Mouse (Mus musculus) left cerebral cortex, adult 11 months (tissue): ENCODE data around the gene Tcp11l2.
A peak's percentile ranks its signal among the peaks of the same experiment; 100 is the strongest.

Experiments used
- DNase-seq: peaks from one replicate; pipeline ENCODE4 v3.0.0; 2022; ENCODE audit warnings: low spot score

The Tcp11l2 gene

DNA sequence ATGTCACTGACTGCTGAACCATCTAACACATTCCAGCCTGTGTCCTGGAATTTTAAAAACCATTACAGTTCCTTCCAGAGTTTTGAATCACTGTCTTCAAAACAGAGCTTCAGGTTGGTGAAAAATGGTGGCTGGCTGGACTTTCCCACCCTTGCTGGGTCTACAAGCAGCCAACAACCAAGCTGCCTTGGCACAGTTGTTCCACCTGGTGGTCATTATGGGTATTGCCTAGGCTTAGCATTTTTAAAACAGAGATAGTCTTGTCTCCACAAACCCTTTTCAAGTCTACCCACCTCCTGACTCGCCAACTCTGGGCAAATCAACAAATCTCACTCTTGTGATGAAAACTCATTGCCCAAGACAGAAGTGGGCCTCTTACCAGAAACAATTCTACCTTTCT lies 17.9 kb upstream of the Tcp11l2 start:
- DNase-seq: no peak

DNA sequence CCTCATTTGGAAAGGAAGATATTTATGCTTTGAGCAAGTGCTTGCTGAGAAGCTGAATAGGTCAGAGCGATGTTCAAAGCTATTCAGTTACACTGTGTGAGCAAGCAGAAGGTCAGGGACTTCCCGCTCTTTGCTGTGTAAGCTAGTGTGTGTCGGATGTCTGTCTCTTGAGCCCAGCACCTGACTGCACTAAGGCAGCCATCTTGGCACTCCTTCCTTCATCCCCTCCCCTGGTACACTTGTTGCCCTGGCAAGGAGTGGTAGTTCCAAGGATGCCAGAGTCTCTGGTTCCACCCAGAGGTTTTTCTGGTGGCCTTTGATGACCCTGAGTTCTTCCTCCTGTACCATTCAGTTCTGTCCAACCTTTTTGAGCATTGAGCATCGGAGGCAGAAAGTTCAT lies 16.4 kb upstream of the Tcp11l2 start:
- no peak for DNase-seq

GRCm38 (mm10) chr10:84562121-84562520 lies 14.3 kb upstream of the Tcp11l2 start:
- no peak for DNase-seq

DNA sequence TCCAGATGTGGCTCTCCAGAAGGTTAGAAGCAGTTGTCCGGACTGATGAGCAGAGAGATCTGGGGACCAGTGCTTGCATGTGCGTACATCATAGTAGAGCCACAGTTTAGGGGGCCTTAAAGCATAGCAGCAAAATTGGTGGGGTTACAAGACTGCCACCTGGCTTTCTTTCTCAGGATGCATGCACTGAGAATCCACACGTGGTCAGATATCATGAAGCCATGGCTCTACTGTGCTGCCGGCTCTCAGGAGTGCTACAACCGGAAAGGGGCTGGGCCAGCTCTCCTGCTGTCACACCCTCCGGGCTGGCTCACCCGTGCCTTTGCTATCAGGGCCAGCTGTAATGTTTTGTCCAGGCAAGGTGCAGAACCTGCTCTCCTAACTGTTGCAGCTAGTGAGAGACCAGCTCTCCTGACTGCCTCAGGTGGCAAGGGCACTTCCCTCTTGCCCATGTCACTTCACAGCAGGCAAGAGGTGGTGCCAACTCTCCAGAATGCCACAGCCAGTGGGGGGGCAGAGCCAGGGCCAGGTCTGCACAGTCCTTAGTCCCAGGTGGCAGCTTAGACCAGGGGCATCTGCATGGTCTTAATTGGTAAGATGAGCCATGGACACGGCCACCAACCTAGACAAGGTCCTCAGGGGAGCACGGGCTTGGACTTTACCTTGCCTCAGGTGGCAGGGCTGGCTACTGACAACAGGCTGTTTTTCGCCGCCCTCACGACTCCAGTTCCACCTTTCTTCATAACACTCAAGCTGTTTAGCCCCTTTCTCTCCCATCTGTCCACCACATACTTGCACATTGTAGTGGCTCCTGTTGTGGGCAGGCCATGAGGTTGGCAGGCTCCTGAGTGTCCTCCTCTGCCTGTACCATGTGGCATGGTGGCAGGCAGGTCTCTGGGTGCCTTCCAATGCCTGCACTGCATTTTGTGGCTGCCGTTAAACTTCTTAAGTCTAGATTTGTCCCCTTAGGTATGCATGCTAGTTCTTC lies 13.6 kb upstream of the Tcp11l2 start:
- DNase-seq: no peak

GRCm38 (mm10) chr10:84564427-84564826 lies 12.0 kb upstream of the Tcp11l2 start:
- no peak for DNase-seq

DNA sequence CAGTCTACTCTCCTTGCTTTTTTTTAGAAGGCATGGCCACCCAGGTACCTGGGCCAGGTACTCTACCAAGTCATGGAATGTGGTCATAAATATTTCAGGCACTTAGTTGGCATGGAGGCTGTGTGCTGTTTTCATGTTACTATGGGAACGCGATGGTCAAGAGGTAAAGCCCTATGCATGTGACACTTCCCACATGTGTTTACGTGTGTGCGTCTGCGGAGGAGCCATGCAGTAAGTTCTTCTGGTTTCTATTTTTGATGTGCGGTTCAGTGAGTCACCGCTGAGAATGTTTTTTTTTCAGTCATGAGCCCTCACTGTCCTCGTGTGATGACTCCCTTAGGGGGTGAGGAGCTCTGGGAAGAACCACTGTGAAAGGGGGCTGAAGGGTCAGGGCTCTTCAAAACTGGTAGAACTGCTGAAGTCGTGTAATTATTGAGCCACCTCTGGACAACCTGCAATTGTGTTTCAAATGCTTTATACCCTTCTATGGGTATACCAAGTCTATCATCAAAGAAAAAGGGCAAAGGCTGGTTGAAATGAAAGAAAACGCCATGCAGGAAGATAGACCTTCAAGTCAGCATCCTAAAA lies 5.3 kb upstream of the Tcp11l2 start:
- DNase-seq: no peak

- DNase-seq: no peak
Observed at GRCm38 (mm10) chr10:84573671-84574420, 2.6 kb upstream of the Tcp11l2 start.

GRCm38 (mm10) chr10:84576029-84576394 lies 414 bp upstream of the Tcp11l2 start:
- DNase-seq: no peak

DNA sequence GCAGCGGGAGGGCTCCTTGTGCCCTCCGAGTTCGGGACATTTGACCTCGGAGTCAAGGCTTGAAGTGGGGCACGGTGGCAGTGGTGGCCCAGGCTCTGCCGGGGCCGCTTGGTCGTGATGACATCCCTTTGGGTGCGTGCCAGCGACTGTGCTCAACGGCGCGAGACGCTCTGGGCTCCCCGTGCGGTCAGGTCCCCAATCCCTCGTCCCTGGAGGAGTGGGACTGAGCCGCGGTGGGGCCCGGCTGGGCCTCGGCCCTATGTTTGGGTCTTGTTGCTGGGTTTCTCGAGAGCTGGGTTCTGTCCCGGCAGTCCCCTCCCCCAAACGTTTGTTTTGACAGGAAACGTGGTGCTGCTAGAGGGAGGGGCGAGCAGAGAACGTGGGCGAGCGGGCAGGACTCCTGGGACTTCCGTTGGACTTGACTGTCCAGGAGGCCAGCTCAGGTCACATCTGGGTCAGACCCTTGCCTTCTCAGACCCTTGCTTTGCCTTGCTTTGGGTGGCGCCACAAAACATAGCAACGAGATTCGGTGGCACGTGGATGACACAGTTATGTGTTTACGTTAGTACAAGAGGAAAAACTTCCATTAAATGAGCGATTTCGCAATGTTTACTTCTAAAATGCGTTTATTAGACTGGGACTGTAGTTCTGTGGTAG lies 773 bp downstream of the Tcp11l2 start:
- peak; percentile 57 for DNase-seq

- DNase-seq: no peak
Observed at GRCm38 (mm10) chr10:84578738-84579137, 2.3 kb downstream of the Tcp11l2 start.

DNA sequence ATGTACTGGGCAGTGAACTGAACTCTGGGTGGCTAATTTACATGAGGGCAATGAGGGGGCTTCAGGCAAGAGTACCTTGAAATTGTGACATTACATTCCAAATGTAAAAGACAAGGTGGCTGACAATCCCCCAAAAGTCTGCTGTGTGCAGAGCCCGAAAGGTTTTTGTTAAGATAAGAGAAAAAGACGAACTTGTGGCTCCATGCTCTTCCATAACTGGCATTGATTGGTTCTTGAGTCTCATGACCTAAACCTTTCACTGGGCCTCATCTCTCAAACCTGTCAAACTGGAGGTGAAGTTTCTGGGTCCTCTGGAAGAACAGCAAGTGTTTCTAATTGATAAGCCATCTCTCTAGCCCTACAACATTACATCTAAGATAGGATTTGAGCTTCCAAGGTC lies 3.1 kb downstream of the Tcp11l2 start:
- no peak for DNase-seq

DNA sequence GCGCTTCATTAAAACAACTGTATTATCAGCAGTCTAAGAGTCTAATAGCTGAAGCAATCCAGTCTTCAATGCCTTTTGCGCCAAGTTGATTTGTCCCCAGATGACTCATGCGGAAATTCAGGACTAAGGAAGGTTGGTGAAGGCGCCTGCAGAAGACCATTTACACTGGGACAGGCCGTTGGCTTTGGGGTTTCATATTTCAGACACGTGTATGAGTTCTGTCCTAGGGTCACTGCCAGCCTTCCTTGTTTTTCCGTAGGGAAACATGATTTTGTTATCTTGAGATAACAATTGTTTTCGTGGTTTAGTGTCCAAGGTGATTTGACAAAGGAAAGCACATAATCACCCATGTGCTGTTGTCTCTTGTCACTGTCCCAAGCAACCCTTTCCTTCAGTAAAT lies 4.8 kb downstream of the Tcp11l2 start:
- DNase-seq: no peak

GRCm38 (mm10) chr10:84582236-84582635 lies 5.8 kb downstream of the Tcp11l2 start:
- no peak for DNase-seq

DNA sequence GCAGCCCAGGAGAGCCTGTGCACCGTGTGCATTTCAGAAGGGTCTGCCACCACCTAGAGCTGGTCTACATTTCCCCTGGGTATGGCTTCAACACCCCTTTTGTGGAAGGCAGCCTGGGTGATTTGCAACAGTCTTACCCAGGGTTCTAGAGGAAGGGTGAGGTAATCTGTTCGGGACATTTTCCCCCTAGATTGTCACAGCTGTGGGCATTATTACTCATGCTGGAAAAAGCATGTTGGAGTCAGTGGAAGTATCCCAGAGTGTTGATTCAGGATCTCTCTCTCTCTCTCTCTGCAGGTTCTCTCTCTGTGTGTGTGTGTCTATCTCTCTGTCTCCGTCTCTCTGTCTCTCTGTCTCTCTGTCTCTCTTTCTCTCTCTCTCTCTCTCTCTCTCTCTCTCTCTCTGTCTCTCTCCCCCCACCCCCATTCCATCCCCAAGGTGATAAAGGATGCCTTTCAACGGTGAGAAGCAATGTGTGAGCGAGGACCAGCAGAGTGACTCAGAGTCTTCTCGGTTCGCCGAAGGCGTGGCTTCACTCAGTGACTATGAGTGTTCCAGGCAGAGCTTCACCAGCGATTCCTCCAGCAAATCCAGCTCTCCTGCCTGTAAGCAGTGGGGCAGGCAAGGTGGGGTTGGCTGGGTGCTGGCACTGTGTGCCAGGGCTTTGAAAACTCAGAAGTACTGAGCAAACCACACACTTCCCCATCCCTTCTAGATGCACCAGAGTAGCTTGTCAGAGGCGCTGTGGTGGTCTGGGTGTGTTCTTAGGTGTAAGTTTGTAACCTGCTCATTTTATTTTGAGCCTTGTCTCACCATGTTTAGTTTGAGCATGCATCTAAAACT lies 8.2 kb downstream of the Tcp11l2 start:
- no peak for DNase-seq

GRCm38 (mm10) chr10:84585294-84585650 lies 8.8 kb downstream of the Tcp11l2 start:
- DNase-seq: no peak

DNA sequence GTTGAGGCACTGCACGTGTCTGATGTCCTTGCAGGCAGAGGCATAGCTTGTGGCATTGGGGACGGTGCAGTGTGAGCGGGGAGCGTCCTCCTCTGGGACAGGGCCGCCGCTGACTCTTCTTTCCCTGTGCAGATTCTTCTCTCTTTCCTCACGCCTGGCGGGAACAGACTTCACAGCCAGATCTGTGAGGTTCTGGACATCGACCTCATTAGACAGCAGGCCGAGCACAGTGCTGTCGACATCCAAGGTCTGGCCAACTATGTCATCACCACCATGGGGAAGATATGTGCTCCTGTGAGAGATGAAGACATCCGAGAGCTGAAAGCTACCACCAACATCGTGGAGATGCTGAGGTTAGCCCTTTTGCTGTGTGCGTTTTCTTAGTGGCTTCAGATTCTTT lies 14.5 kb downstream of the Tcp11l2 start:
- no peak for DNase-seq

- no peak for DNase-seq
Observed at GRCm38 (mm10) chr10:84591640-84592148, 15.3 kb downstream of the Tcp11l2 start.

- DNase-seq: no peak
Observed at GRCm38 (mm10) chr10:84592745-84593144, 16.3 kb downstream of the Tcp11l2 start.

DNA sequence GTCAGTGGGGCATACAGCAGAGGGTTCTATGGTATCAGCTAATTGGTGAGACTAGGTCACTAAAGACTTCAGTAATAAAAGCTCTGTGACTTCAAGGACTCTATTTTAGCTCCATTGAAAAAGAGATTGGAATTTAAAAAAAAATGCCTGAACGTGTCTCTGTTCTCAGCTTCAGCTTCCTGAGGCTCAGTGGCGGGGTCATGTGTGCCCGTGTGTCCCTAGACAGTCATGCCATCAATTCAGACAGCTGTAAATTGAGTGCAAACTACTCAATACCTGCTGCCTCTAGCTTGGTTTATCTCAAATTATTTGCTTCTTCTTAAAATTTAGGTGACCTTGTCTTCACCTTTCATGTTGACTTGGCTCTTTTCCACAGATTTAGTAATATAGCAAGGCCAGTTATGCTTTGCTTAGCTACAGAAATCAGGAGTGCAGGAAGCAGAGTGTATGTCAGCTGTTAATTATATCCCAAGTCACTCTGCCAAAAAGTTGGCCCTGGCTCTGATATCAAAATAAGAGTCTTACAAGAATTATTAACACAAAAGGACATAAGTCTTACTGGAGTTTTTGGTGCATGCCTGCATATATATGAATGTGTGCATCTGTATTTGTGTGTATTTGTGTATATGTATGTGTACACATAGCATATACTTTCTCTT lies 20.8 kb downstream of the Tcp11l2 start:
- no peak for DNase-seq

GRCm38 (mm10) chr10:84598172-84598571 lies 21.7 kb downstream of the Tcp11l2 start:
- DNase-seq: no peak

DNA sequence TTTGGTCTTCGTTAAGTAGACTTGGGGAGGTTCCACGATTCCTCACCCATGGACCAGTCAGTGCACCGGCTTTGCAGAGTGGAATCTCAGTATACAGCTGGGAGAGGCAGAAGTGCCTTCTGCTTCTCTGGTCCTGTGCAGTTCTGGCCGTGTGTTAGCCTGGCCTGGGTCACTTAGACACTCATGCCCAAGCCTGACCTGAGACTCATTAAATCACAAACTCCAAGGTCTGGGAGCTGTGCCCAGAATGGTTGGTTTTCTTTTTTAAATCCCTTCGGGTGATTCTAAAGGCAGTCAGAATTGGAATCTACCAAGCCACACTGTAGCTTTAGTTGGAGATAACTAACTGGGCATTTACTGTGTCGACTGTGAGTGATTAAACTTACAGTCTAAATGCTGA lies 23.7 kb downstream of the Tcp11l2 start:
- DNase-seq: no peak
